Mouse (Mus musculus): Measurements from ENCODE around the gene Rpl38.
A peak's percentile ranks its signal among the peaks of the same experiment; 100 is the strongest.

Gene Rpl38

DNA sequence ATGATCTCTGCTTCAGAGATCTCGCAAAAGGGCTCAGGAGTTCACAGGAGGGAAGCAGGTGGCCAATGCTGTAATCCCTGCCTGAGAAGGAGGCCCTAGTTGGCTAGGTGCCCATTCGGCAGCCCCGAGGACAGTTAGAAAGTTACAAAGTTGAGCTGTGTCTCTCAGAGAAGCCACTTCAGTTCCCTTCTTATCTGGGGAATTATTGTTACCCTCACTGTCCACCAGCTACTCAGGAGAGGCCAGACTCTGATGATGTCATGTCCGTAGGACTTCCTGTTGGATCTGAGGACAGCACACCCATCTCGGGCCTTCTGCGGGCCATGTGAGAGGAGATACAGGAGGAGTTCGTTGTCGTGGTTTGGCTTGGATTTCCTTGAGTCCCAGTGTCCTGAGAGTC, 11.3 kb downstream of the Rpl38 start:
- DNase-seq (ENCODE audit: low spot score in 2 of 2), result no peak

DNA sequence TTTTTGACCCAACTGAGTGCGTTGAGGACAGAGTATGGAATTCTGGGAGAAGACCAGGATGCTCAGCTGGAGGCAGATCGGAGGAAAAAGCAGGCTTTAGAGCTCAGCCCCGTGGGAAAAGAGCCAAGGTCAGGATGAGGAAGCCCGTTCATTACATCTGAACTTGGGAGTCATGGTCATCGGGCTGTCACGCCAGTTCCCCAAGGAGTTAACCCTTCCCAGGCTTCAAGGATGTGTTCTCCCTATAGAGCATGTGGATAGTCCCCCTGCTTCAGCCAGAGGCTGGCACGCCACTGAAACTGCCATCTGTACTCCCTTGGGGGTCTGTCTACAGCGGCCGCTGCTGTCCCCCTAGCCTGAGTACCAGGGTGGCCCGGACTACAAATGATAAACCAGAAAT, 12.0 kb downstream of the Rpl38 start:
- DNase-seq (ENCODE audit: low spot score in 2 of 2), result no peak

GRCm38 (mm10) chr11:114681054-114681453, 12.7 kb downstream of the Rpl38 start:
- DNase-seq (ENCODE audit: low spot score in 2 of 2), result no peak

- DNase-seq (ENCODE audit: low spot score in 2 of 2), result no peak
These were observed 14.1 kb downstream of the Rpl38 start for GRCm38 (mm10) chr11:114682321-114682900.

DNA sequence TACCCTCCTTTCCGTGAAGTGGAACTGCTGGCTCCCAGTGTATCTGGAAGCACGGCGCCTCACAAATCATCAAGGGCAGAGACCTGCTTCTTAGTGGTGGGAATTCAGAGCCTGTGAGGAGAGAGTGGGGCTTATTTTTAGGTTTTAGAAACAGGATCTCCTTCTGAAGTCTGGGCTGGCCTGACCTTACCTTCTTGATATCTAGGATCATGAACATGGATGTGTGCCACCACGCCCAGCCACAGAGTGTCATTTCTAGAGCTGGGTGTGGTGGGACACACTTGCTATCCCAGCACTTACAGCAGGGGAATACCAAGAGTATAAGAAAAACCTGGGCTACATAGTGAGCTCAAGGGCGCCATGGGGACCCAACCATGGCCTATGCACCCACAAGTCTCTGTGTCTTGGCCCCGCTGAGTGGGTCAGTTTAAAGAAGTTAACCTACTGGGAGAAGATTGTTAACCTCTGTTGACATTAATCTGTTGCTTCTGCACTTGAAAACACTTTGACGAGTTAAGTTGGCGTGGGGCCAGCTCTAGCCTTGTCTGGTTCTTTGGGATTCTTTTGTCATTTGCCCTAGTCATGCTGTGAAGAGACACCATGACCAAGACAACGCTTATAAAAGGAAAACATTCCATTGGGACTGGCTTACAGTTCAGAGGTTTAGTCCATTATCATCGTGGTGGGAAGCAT, 14.9 kb downstream of the Rpl38 start:
- DNase-seq (ENCODE audit: low spot score in 2 of 2), result no peak

- DNase-seq (ENCODE audit: low spot score in 2 of 2), result no peak
These were observed 15.6 kb downstream of the Rpl38 start for GRCm38 (mm10) chr11:114683722-114684621.

DNA sequence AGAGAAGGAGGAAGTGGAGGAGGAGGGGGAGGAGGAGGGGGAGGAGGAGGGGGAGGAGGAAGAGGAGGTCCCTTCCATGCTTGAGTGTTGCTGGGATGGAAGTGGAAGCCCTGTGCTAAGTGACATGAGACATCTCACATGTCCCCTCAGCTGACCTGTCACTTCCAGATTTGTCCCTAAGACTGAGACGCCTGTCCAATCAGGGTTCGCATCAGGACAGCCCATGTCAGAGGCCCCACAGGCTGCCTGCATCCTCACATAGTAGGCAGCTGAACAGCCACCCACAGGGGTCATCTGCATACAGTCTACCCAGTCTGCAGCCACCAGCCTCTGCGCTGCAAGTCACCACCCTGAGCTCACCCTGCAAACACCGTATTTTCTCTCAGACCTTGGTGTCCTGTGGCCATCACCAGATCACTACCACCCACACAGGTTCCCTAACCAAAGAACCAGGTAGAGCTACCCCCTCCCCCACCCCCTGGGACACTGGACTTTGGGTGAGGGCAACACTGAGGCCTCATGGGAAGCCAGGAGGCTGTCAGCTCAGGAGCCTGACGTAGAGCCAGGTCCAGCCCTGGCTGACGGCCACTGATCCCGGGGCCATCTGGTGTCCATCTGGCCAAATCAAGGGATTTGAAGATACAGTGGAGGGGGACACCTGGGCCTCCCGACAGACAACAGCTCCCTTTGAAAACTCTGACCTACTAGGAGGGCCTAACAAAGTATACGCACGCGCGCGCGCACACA, 16.5 kb downstream of the Rpl38 start:
- DNase-seq (ENCODE audit: low spot score in 2 of 2), result no peak

DNA sequence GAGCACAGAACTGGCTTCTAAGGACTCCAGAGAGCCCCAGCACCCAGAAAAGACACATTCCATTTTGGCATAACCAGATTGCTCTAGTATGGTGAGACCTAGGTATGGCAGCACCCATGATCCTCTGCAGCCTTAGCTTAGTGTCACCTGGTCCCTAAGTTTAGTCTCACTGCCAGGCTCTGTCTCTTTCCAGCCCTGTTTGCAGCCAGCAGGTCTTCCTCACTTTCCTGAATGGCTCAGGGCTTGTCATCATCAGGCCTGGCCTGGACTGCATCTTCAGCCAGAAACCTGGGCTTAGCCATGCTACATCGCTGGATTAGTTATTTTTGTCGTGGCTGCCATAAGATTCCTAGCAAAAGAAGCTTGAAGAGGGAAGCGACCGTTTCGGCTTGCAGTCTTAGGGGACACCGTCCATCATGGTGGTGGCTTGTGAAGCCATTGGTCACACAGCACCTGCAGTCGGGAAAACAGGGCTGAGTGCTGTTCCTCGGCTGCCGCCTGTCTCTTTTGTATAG, 17.3 kb downstream of the Rpl38 start:
- DNase-seq (ENCODE audit: low spot score in 2 of 2), result no peak

GRCm38 (mm10) chr11:114686221-114686959, 18.1 kb downstream of the Rpl38 start:
- DNase-seq (ENCODE audit: low spot score in 2 of 2), result no peak

DNA sequence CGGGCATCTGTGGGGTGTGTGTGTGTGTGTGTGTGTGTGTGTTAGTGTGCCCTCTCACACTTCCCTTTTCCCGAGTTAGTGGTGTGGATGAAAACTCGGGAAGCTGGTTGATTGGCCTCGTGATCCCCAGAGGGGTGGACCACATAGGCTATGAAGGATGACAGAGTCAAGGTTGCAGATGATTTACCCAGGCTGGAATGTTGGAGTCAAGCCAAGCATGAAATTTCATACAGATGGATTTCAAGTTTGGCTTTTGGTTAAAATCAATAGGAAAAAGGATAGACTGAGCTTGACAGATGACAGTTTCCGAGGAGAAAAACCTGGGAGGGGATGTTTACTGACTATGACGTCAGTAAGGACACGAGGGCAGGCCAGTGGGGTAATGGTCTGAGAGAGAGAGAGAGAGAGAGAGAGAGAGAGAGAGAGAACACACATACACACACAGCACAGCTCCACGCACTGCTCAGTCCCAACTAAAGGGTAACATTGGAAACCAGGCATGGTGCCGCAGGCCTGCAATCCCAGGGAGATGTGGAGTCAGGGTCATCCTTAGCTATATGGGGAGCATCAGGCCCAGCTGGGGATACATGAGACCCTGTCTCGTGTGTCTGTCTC, 19.4 kb downstream of the Rpl38 start:
- no peak for DNase-seq (ENCODE audit: low spot score in 2 of 2)

DNA sequence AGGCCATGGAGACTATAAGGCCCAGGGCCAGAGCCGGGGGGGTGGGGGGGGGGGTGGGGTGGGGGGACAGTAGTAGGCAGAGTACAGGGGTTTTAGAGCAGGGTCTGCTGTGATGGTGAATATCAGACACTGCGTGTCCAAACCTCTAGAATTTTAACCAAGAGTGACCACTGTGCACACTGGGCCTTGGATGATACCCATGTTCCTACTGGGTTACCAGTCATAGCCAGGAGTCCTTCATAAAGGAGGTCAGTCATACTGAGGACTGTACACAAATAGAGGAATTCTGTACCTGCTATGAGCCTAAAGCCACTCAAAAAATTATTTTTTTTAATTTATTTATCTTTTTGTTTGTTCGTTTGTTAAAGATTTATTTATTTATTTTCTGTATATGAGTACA, 20.4 kb downstream of the Rpl38 start:
- no peak for DNase-seq (ENCODE audit: low spot score in 2 of 2)

DNA sequence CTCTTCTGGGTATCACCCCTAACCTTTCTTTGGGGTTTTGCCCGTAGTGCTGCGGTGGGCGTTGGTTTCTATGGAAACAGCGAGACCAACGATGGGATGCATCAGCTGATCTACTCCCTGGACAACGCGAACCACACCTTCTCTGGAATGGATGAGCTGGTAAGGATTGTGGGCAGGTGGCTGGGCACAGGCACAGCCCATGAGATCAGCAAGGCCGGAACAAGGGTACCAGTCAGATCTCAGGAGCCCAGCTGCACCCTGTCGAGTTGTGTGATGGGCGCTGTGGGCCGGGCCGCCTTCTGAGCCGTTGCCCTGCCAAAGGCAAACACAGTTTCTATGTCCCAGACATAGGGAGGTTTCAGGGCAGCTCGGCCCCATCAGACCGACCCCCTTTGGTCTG, 21.9 kb downstream of the Rpl38 start:
- DNase-seq (ENCODE audit: low spot score in 2 of 2), result no peak

DNA sequence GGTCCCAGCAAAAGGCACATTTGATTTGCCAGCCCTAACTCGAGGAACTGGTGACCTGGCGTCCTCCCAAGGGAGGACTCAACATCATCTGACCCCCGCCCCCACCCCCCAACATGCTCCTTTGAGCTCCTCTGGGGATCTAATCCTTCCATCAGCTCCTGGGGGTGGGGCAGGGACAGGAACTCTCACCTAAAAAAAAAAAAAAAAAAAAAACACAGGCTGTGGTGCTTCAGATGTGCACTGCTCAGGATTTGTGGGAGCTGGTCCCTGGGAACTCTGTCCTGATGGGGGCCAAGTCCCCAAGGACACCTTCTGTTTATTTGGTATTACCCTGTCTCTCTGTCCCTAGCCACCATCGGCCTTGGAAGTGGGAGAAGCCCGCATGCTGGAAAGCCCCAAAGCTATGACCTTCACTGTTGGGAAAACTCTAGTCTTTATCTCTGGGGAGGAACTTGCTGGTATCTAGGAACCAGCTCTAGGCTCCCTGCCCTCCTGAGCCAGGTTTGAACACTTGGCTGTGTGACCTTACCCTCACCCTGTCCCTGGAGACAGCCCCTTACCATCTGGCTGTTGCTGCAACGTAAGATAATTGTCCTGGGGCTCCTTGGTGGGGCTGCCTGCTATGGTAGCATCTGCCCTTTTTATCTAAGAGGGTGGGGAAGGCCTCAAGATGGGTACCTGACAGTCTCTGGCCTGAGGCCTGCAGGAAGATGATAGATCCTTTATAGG, 23.3 kb downstream of the Rpl38 start:
- DNase-seq (ENCODE audit: low spot score in 2 of 2), result no peak

- no peak for DNase-seq (ENCODE audit: low spot score in 2 of 2)
These were observed 24.3 kb downstream of the Rpl38 start for GRCm38 (mm10) chr11:114692601-114693000.

GRCm38 (mm10) chr11:114693456-114693855, 25.1 kb downstream of the Rpl38 start:
- no peak for DNase-seq (ENCODE audit: low spot score in 2 of 2)

- DNase-seq (ENCODE audit: low spot score in 2 of 2), result no peak
These were observed 26.1 kb downstream of the Rpl38 start for GRCm38 (mm10) chr11:114694451-114694850.

GRCm38 (mm10) chr11:114698496-114698895, 30.2 kb downstream of the Rpl38 start:
- no peak for DNase-seq (ENCODE audit: low spot score in 2 of 2)

DNA sequence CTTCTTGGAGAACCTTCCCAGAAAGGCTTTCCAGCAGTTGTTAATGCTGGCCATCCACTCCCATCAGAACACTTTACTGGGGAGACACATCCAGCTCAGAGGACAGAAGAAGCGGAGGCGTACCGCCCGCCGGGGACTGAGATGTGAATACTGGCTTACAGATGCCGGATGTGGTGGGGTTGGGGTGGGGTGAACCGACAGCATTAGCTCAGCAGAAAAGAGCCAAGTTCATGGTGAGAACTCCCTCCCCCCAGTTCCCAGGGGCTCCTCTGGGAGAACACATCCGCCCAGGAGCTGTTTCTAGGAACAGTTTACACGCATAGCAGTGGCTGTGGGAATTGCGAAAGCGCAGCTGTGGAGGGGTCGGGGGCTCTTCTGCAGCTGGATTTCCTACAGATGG, 31.2 kb downstream of the Rpl38 start:
- DNase-seq (ENCODE audit: low spot score in 2 of 2), result peak in 1 of 2 experiments; percentile 41

GRCm38 (mm10) chr11:114702311-114702995, 34.1 kb downstream of the Rpl38 start:
- DNase-seq (ENCODE audit: low spot score in 2 of 2), result no peak
